Mouse (Mus musculus) thymus, postnatal 36 days (tissue): Measurements from ENCODE around the gene Fbf1.
A peak's percentile ranks its signal among the peaks of the same experiment; 100 is the strongest.
"Not testable (repeated sequence)": the region's sequence is repeated elsewhere in the genome, so short reads cannot be mapped to it uniquely, and the experiment has no call there.

Source experiments
- DNase-seq, 2 experiments: peaks; one replicate each; pipeline ENCODE4 v3.0.0; 2022; ENCODE audit warnings: mixed read lengths in 2 of 2

Fbf1 gene

GRCm38 (mm10) chr11:116132366-116133333, 35.3 kb downstream of the Fbf1 start:
- no peak for DNase-seq

DNA sequence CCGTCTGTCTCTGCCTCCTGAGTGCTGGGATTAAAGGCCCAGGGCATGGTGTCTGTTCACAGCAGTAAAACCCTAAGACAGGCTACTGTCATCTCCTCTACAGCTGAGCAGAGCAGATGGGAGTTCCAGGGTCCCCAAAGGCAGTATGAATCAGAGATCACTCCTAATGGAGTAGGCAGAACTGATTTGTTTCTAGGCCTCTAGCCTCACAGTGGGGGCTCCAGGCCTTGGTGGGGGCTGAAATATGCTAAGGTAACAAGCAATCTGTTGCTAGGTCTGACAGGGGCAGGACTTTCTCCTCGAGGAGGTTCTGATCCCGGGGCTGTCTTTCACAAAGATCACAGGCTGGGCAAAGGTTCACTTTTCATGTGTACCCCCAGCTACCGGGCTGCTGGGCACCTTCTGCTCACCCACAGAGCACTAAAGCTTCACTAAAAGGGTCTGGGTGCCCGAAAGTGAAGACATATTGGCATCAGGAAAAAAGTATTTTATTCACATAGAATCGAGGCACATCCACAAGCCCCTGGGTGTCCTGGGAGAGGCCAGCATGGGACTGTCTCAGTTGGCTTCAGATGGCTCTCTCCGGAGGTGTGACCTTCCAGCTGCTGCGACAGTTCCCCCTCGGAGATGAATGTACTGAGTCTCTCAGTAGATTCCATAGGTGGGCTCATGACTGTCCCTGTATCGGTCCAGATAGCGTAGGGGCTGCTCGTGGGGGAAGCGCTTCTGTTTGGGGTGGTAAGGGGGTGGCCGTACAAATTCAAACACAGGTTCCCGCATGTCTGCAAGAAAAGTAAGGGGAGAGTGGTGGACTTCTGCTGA, 36.4 kb downstream of the Fbf1 start:
- no peak for DNase-seq

DNA sequence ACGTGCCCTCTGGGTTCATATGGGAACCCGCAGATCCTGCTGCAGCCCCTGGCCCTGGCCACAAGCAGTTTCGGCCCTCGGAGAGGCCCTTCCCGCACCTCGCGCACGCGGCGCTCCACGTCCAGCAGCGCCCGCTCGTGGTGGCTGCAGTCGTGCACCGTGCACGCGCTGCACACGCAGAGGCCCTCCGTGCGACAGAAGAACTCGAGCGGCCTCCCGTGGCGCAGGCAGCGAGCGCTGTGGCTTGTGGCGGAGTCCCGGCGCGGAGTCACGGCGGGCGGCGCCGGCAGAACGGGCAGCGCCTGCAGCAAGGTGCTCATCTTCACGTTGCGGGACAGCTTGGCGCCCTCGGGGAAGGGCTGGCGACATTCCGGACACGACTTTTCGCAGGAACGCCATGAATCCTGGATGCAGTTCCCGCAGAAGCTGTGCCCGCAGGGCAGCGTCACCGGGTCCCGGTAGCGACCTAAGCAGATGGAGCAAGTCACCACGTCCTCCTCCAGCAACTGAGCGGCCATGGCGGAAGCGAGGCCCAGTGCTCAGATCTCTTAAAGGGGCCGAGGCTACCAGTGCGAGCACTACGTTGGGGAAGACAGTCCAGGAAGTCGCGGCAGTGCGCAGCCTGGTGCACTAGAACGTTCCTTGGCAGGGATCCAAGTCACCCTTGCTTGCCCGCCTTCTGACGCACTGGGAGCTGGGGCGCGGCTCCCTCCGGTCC, 37.3 kb downstream of the Fbf1 start, which contains the start of gene Trim65:
TSS of gene Trim65 (minus strand) at position 641 of the 718 bp plus-strand sequence.
- DNase-seq = peak; percentile 87 to 91

GRCm38 (mm10) chr11:116129993-116130487, 37.9 kb downstream of the Fbf1 start:
- DNase-seq = peak; percentile 22 to 48

DNA sequence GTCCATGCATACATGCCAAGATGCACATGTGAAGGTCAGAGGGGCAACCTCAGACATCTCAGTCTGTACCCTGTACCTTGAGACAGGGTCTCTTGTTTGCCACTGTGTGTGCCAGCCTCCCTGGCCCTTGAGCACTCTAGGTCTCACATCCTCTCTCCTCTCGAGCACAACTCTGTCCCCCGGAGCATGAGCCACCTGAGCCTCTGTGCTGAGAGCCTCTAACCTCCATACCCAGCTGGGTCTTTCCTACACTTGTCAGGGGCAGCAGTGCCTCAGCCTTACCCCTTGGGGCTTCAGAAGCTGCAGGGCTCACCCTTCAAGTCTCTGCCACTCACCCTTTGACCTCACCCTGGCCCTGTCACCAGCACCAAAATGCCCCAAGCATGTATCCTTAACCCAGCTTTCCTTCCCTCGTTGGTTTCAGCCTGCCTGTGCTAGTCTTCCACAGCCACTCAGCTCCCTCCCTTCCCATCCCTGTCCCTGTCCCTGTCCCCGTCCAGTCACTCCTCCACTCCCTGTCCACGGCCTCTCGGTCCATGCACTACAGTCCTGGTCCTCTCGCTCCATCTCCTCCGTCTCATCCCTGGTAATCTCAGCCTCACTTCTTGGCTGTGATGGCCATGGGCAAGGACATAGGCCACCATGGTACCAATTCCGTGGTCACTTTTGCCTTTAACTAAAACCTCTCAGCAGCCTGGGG, 38.7 kb downstream of the Fbf1 start:
- no peak for DNase-seq

DNA sequence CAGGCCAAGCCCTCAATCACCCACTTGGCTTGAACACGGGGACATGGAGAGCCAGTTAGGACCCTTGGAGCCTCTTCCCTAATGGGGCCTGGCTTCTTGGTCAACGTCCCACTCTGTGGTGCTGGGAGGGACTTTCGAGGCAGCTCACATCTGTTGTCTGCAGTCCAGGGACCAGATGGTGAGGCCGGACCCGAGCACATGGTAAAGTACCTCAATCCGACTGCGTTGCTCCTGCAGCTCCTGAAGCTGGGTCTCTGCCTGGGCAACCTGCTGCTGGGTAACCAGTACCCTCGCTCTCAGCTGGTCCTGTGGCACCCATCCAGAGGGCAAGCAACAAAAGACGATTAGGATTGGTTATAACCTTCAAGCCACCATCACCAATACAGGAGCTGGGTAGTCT, 40.0 kb downstream of the Fbf1 start:
- DNase-seq = no peak

DNA sequence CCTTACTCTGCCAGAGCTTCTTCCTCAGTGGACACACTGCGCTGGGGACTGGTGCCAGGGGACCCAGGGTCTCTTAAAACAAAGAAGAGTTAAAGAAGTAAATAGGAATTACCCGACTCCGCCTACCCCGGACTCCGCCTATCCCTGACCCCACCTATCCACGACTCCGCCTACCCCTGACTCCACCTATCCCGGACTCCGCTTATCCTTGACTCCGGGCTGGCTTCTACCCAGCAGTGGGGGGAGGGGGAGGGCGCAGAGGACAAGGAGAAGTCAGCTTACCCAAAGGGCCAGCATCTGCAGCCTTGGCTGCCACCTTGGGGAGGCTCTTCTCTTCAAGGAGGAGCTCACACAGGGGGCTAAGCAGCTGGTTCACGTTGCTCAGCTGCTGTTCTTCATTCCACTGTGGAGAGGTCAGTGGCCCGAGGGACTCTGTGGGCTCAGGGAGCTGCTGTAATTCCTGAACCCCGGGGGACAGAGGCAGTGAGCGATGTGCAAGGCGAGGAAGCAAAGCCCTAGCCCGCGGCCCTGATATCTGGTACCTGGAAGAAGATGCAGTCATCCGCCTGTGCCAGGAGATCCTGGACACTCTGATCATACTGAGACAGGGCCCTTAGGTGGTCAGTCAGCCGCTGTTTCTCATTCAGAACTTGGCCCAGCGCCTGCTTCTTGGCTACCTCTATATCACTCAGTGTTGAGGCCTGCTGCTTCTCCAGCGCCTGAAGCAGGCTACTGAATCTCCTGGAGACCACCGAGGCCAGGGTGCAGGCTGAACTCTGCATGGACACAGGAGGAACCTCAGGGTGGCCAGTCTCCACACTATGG, 40.6 kb downstream of the Fbf1 start, which contains the start of gene Trim47:
TSS of gene Trim47 (minus strand) at position 55 of the 825 bp plus-strand sequence.
- DNase-seq = peak in 1 of 2 experiments; percentile 21

GRCm38 (mm10) chr11:116126261-116126660, 41.7 kb downstream of the Fbf1 start:
- no peak for DNase-seq

DNA sequence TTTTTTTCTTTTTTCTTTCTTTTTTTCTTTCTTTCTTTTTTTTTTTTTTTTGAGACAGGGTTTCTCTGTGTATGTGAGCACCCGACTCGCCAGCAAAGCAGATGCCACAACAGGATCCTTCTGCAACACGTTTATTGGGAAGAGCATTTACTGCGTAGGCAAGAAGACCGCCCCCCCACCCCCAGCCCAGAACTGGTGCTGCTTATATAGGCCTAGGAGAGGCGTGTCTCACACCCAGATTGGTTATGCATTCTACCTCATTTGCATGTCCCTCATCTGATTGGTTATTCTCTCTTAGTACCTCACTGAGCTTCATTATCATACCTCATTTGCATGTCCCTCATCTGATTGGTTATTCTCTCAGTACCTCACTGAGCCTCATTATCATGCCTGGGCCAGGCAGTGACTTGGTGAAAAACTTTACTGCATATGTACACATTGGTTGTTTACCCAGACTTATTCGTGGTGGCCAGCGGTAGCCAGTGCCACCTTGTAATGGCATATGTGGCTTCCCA, 46.2 kb downstream of the Fbf1 start:
- not testable (repeated sequence) for DNase-seq

DNA sequence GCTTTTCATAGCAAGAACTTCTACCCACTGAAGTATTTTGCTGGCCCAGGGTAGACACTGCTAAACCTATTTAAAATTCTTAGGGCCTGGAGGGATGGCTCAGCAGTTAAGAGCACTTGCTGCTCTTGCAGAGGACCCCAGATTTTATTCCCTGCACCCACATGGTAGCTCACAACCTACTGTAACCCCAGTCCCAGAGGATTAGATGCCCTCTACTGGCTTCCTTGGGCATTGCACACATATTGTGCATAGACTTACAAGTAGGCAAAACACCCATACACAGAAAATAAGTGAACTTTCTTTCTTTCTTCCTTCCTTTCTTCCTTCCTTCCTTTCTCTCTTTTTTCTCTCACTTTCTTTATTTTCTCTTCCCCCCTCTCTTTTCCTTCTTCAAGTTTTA, 50.1 kb downstream of the Fbf1 start:
- DNase-seq = peak in 1 of 2 experiments; percentile 16

DNA sequence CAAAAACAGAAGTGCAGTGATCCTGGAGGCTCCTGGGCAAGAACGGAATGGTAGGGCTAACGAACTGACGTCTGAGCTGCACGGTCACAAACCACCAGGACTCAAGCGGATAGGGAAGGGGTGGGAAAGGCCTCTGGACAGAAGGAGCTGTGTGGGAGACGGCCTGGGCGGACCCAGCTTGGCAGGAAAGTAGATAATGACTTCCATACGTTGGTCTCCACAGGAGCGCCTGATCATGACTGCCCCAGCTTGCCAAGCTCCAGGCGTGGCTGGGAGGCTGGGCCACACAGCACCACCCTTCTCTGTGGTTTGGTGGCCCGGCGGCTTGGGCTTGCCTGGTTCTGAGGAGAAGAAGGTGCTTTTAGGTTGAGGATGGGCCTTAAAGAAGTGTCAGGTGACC, 50.7 kb downstream of the Fbf1 start:
- DNase-seq = no peak

DNA sequence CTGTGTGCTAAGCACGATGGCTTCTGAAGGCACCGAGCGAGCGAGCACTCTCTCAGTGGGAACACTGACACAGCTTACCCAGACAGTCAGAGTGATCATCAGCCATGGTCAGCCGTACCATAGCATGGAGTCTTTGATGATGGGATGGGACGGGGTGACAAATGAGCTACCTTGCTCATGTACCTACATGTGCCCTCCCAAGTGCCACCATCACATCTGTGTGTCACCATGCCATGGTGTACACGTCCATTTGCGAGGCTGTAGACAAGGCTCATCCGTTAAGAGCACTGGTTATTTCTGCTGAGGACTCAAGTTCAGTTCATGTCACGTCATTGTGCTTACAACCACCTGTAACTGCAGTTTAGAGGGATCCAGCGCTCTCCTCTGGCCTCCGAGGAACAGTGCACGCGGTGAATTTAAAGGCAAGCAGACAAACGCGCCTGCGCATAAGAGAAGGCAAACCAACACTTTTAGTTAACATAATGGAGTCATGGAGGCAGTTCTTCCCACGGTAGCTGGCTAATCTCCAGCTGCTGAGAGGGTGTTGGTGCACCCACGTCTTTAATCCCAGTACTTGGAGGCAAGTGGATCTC, 56.3 kb downstream of the Fbf1 start:
- DNase-seq = no peak

DNA sequence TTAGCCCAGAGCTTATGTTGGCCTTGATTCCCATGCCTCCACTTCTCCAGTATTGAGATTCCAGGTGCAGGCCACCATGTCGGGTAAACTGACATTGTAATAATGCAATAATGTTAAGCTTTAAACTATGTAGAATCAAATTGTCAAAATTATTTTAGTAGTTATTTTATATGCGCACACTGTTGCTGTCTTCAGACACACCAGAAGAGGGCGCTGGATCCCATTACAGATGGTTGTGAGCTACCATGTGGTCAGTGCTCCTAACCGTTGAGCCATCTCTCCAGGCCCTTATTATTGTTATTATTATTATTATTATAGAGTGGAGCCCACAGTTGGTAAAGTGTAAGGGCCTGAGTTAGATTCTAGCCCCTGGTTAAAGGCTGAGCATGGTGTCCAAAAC, 56.9 kb downstream of the Fbf1 start:
- DNase-seq = no peak

DNA sequence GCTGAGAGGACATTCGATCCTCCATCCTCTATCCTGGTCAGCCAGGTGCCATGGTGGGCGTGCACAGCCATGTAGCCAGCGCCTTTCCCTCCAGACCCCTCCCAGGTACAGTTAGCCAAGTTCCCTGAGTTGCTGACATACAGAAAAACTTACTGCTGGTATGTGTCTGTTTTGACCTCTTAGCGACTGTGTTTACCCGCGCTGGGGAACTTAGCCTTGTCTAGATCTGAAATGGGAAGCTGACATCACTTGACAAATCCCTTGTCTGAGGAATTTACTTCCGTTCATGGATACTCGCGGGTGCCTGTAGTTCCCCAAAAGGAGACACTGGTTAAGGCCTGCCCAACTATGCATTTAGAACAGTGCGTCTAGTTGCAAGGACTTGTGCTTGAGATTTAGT, 57.4 kb downstream of the Fbf1 start:
- no peak for DNase-seq

DNA sequence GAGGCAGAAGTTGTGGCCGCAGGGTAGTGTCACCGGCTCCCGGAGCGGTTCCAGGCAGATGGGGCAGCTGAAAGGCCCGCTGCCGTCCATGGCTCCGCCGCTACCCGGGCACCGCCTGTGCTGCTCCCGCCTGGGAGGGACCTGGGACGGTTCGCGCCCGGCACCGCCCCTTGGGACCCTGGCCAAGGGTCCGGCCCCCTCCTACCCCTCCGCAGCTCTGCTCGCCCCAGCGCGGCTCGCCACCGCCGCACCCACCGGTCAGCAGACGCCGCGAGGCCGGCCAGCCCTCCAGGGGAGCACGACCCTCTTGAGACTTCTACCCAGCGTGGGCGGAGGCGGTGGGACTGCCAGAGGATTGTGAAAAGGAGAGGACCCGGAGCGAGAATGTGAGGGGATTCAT, 57.8 kb downstream of the Fbf1 start:
- no peak for DNase-seq

- DNase-seq = peak in 1 of 2 experiments; percentile 37
Measured at GRCm38 (mm10) chr11:116109441-116110081, 58.4 kb downstream of the Fbf1 start.

DNA sequence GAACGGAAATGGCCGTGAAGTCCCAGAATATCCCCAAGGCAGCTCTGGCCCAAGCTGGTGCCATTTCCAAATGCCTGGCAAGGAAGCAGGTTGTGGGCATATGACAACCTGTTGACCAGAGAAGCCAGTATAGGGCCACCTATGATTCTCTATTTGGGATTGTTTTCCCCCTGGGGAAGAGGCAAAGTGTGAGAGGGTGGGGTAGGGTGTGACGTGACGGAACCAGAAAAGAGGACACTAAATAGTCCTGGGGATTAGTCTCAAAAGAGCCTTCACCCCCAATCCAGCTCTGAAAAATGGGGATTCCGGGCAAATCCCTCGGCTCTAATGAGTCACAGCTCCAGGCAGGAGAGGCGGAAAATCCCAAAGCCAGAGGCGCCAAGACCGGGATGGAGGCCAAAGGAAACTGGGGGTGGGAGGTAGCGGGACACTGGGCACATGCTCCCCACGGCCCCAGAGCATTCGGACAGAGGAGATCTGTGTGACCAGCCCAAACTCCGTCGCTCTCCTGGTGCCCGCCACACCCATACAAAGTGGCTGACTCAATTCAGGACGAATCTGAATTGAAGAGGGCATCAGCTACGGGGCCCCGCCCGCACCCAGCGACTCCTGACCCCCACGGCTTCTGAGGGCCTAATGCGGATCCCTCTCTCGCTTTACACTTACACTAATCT, 59.4 kb downstream of the Fbf1 start:
- no peak for DNase-seq

DNA sequence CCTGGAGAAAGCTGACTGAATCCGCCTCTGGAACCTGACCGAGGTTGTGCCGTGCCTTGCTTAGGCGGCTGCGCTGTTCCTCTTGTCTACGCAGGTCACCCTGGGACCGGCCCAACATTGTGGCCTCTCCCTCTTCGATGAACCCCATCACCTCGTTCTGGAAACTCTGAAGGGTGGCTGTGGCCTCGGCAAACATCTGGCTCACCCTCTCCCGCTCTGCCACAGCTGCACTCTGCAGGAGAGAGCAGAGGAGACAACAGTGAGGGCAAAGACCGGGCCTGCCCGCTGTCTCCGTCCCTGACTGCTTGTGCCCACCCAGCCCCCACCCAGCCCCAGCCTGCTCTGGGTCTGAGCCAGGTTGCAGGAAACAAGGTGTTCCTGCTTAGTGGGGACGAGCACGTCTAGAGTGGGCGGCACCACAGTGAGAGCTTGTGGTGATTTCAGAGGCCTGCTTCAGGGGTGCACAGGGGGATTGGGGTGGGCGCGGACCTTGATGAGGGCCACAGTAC, 60.1 kb downstream of the Fbf1 start:
- no peak for DNase-seq
